Mouse (Mus musculus): Measurements from ENCODE around the gene Enthd1.
"Not testable (repeated sequence)": the region's sequence is repeated elsewhere in the genome, so short reads cannot be mapped to it uniquely, and the experiment has no call there.

Gene Enthd1

DNA sequence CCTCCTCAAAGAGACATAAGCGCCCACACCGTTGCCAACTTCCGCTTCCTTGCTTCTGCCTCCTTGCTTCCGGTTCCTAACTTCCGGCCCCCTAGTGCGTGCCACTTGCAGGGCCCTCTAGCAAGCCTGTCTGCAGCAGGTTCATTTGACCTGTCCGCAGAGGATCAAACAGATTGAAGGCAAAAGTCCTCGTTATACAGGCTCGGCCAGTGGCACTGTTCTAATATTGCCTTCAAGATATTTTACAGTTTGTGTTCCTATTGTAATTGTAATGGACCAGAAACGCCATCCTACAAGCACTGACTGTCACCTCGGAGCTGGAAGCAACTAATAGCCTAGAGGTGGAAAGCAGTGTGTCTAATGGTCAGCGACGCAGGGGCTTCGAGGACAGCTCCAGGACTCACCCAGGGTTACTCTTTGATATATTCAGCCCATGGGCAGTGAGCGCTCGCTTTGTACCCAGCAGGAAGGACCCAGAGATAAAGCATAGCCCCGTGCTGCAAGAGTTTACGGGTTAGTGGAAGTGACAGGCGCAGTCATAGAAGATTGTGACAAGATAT lies at the start of gene Enthd1:
TSS of gene Enthd1 (minus strand) at position 51 of the 560 bp plus-strand sequence.
- DNase-seq (ENCODE audit: extremely low spot score, low spot score): no peak

GRCm38 (mm10) chr15:80613904-80614303 lies 48.9 kb upstream of the Enthd1 start:
- DNase-seq (ENCODE audit: extremely low spot score, low spot score): no peak

DNA sequence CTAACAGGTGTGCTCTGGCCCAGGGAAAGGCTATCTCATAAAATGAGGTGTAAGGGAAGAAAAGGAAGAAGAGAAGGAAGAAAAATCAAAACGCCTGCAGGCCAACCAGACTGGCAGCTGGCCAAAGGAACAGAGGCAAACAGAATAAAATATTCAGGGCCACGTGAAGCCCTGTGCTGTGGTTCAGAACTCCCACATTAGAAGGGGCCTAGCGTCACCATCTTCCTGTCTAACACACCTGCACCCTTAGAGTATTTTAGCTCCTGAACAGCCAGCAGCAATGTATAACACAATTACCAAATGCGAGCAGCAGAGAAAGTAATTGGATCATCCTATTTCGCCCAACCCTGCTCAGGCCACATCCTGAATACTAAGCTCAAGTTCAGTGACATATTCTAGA lies 46.5 kb upstream of the Enthd1 start:
- no peak for DNase-seq (ENCODE audit: extremely low spot score, low spot score)

- no peak for DNase-seq (ENCODE audit: extremely low spot score, low spot score)
Measured at GRCm38 (mm10) chr15:80610335-80610734, 45.4 kb upstream of the Enthd1 start.

- DNase-seq (ENCODE audit: extremely low spot score, low spot score): no peak
Measured at GRCm38 (mm10) chr15:80607970-80608369, 43.0 kb upstream of the Enthd1 start.

- no peak for DNase-seq (ENCODE audit: extremely low spot score, low spot score)
Measured at GRCm38 (mm10) chr15:80604026-80604425, 39.1 kb upstream of the Enthd1 start.

DNA sequence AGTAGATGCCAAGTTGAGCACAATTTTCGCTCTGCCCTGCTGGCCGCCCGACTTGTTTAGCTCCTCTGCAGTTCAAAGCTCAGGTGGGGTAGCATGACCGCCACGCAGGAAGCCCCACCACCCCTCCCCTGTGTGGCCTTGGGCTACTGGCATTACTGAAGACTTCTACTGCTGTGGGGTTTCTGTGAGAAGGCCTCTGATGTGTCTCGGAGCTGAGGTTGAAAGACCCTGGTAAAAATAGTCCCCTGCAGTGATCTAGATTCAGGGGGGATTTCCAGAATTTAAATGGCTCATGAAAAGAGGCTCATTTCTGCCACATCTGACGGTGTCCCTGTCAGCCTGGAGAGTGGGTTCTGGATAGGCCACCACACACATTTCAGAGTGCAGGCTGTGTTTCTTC lies 37.5 kb upstream of the Enthd1 start:
- no peak for DNase-seq (ENCODE audit: extremely low spot score, low spot score)

DNA sequence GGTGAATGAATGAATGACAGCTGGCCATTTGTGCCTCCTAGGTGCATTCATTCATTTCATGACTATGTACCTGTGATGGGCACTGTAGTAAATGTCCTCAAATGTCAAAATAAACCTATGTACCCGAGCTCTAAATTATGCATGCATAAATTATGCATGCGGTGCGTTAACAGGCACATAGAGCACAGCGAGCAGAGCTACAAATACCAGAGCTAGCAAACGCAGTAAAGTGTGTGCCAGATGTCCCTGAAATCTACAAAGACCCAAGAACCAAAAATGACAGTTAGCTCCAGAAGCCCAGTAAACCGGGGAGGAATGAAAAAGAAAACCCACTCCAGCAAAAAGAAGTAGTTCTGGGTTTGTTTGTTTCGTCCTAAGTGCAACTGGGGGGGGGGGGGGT lies 36.5 kb upstream of the Enthd1 start:
- no peak for DNase-seq (ENCODE audit: extremely low spot score, low spot score)

GRCm38 (mm10) chr15:80599843-80600242 lies 34.9 kb upstream of the Enthd1 start:
- DNase-seq (ENCODE audit: extremely low spot score, low spot score): no peak

GRCm38 (mm10) chr15:80599213-80599750 lies 34.3 kb upstream of the Enthd1 start:
- no peak for DNase-seq (ENCODE audit: extremely low spot score, low spot score)

DNA sequence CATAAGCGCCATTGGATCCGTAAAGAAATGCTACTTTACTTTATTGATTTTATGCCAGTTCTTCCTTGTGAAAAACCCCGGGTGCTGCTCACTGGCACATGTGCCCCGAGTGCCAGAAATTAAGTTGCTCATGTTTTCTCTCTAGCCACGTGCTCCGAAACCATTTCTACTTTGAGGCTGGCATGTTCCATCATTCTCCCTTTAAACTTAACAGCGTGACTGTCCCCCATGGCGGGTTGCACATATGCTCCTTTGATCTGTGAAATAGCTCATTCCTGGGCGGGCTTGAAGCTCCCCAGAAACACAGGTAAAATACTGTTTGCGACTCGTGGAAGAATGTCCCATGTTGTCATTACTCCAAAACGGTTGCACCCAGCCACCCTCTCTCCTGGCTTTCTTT lies 33.8 kb upstream of the Enthd1 start:
- no peak for DNase-seq (ENCODE audit: extremely low spot score, low spot score)

GRCm38 (mm10) chr15:80593877-80594276 lies 28.9 kb upstream of the Enthd1 start:
- DNase-seq (ENCODE audit: extremely low spot score, low spot score): no peak

DNA sequence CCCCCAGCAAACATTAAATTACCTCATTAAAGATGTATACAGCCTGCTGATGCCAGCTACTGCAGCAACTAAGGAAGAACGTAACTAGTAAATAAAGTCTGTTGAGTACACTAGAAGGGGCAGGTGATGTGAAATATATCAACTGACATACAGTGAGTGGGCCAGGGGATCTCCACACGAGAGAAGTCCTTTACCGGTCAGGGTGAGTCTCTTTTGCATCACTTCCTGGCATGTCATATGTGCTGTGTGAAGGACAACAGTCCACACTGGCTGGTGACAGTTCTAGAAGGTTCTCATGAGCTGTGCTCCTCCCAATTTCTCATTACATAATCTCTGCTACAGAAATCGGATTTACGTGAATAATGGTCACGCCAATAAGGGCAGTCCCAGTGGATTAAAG lies 27.8 kb upstream of the Enthd1 start:
- no peak for DNase-seq (ENCODE audit: extremely low spot score, low spot score)

- DNase-seq (ENCODE audit: extremely low spot score, low spot score): no peak
Measured at GRCm38 (mm10) chr15:80590641-80591040, 25.7 kb upstream of the Enthd1 start.

DNA sequence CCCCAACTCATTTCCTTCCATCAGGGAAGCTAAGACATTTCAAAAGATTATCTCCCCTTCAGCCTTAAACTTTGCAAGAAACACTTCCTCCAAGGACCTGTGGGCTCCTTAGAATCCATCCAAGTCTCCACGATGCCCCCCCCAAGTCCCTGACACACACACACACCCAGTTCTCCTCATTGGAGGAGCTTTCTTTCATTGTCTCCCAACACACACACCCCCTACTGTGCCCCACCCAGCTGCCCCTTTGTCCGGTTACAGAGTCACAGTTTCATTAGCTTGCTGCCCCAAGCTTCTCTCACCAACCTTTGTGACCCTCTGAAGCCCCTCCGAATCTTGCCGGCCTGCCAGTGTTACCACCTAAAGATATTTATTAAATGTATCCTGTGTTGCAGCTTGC lies 21.3 kb upstream of the Enthd1 start:
- no peak for DNase-seq (ENCODE audit: extremely low spot score, low spot score)

DNA sequence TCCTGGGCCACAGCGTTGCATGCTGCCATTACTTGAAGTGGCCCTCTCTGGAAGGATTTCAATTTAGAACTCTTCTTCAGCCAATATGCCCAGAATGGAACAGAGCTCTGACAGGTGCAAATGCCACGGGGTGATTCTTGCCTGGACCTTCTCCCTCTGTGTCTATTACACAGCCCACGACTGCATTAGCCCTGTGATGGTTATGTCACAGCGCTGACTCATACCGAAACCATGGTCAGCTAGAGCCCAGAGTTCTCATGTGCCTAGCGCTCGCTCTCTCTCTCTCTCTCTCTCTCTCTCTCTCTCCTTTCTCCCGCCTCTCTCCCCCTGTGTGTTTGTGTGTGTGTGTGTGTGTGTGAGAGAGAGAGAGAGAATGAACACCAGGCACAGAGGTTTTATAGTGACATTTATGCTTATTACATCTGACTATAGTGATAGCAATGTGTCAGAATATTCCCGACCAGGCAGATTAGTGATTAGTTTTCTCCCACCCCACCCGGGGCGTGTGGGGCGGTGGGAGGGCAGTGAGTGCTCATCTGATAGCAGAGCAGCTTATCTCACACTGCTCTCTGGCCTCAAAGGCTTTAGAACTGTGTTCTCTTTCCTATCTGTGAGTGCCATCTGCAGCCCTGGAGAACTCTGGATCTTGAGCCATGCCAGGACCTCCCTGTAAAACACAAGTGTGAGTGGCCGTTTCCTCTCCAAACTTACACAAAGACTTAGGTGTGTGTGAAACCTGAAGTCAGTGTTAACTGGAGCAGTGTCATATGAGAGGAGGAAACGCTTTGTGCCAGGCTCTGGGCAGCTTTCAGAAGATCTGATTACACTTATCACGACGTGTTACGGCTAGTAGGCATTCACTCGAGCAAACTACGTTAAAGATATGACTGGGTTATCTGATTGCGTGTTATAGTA lies 17.9 kb upstream of the Enthd1 start:
- no peak for DNase-seq (ENCODE audit: extremely low spot score, low spot score)

DNA sequence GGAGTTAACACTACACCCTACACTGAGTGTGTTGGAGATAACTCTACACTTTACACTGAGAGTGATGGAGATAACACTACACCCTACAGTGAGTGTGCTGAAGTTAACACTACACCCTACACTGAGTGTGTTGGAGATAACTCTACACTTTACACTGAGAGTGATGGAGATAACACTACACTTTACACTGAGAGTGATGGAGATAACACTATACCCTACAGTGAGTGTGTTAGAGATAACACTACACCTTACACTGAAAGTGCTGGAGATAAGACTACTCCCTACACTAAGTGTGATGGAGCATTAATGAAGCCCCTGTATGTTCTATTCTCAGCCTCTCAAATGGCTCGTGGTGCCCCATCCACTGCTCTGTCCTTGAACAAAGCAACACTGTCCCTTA lies 15.6 kb upstream of the Enthd1 start:
- not testable (repeated sequence) for DNase-seq (ENCODE audit: extremely low spot score, low spot score)

GRCm38 (mm10) chr15:80579121-80579520 lies 14.2 kb upstream of the Enthd1 start:
- DNase-seq (ENCODE audit: extremely low spot score, low spot score): no peak

DNA sequence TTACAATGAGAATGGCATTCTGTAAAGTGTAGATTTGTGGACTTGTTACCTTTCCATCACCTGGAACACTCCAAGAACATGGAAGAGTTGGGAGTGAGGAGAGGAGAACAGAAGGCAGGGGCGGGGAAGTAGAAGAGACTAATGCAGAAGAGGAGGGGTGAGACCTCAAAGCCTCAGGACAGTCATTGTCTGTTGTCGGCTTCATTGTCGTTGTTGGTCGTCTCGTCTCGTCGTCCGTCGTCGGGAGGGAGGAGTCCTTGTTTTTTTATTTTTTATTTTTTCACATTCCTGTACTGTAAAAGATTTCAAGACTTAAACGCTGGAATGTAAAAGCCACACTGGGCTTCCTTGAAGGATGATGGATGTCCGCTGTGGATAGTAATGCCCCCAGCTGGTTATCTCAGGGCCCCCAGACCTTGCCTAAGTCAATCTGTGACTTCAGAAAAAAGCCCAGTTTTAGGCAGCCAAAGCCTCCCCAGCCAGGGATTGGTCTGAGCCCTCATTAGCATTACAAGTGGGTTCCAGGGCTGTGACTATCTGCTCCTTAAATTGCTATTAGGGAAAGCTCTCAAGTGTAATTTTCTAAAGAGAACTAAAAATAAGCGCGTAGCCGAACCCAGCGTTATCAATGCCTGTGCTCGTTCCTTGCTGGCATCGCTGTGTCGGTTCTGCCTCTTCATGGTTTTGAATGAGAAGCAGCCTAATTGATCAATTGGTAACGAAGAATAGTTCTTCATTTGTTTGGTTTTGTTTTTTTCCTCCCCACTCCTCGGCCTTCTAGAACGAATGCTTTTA lies 12.4 kb upstream of the Enthd1 start:
- DNase-seq (ENCODE audit: extremely low spot score, low spot score): no peak

DNA sequence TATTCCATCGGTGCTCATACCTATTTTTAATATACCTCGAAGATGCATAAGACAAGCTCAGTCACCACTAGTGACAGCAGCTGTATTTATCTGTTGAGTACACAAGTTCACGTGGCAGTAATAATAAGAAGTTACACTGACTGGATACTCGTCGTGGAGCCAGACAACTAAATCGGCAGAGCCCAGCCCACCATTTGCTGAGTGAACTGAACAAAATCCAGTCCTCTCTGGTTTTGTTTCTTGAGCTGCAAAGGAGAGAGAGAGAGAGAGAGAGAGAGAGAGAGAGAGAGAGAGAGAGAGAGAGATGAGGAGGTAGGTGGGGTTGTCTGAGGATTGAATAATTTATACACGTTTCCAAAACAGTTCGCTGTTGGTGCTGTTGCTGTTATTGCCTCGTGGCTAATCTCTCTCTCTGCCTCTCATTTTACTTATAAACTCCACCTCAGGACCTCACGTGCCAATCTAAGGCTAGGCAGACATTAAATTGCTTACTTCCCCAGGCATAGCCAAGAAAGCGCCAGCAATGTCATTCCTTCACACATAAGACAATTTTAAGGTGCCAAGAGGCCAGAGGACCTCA lies 11.5 kb upstream of the Enthd1 start:
- DNase-seq (ENCODE audit: extremely low spot score, low spot score): no peak

GRCm38 (mm10) chr15:80575817-80576370 lies 10.9 kb upstream of the Enthd1 start:
- no peak for DNase-seq (ENCODE audit: extremely low spot score, low spot score)
